Mouse (Mus musculus): ENCODE data around the gene Borcs6.
A peak's percentile ranks its signal among the peaks of the same experiment; 100 is the strongest.

DNA sequence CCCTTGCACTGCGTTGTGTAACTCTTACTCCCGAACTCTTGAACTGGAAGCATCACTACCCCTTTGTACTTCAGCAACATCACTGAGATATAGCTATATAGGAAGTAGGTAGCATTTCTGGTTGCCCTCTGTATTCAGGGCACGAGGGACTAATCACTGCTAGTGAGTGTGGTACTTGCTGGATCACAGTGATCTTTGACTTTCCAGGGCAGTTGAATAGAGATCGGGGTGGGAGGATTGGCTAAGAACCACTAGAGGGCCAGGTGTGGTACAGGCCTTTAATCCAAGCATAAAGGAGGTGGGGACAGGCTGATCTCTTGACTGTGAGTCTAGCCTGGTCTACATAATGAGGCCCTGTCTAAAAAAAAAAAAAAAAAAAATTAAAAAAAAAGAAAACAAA lies 33.4 kb downstream of the Borcs6 start:
- TF ChIP-seq POLR2A (IDR thresholded peaks at IDR 0.05; ENCODE audit: borderline replicate concordance, extremely low read depth, insufficient read depth, insufficient read length, poor library complexity, severe bottlenecking) (no peak), CTCF (IDR thresholded peaks at IDR 0.05; ENCODE audit: borderline replicate concordance, extremely low read depth, insufficient read depth, insufficient read length) (peak; percentile 18; the same call in 1 of the 2 replicates)

All from brain, embryonic 14.5 days (tissue).